Mouse (Mus musculus) heart, embryonic 12.5 days (tissue): ENCODE measurements around the gene Pus7l. TPM values are rescaled to one million over a fixed set of nuclear protein-coding genes. Genes with fewer than 3 reads are reported as not detected.

ENCODE experiments used
- polyA plus RNA-seq: library from polyadenylated mRNA; unstranded; fragments of >200 nt; fragmentation: Nextera tagmentation; extraction: Ambion mirVana; gene quantifications from 2 replicates; pipeline ENCODE4 v1.2.1, GENCODE M21; 2016

The Pus7l gene
- polyA plus RNA-seq, 1 experiment from 2014 or later, result 6.4 TPM

Other genes with a start within 250 kb of the Pus7l start
- gene Adamts20, start 78.1 kb downstream of the Pus7l start, polyA plus RNA-seq, result 1.3 and 1.6 TPM in 2 replicates
- gene Irak4, start 96 bp upstream of the Pus7l start, polyA plus RNA-seq, result 3.8 and 4.7 TPM in 2 replicates
- 48.0 and 48.7 TPM in 2 replicates for gene Twf1, start 46.3 kb upstream of the Pus7l start, polyA plus RNA-seq
- 1.1 and 1.7 TPM in 2 replicates for gene Tmem117, start 85.7 kb upstream of the Pus7l start, polyA plus RNA-seq